Mouse (Mus musculus) brain, embryonic 14.5 days (tissue): Measurements from ENCODE around the gene Chtf18.

Experiments used
- CTCF ChIP-seq: fragments of 200-500 bp; IDR thresholded peaks from 2 replicates; pipeline ENCODE4 v1.5.1; 2012; ENCODE audit warnings: inconsistent platforms, mild to moderate bottlenecking, moderate library complexity, borderline replicate concordance; ENCODE audit not compliant: insufficient read depth, insufficient read length; ENCODE audit errors: extremely low read depth
- POLR2A ChIP-seq: fragments of 200-500 bp; IDR thresholded peaks from 2 replicates; pipeline ENCODE4 v1.6.1; 2012; ENCODE audit warnings: mild to moderate bottlenecking, inconsistent platforms, borderline replicate concordance; ENCODE audit not compliant: poor library complexity, insufficient read depth, insufficient read length, severe bottlenecking; ENCODE audit errors: extremely low read depth

DNA sequence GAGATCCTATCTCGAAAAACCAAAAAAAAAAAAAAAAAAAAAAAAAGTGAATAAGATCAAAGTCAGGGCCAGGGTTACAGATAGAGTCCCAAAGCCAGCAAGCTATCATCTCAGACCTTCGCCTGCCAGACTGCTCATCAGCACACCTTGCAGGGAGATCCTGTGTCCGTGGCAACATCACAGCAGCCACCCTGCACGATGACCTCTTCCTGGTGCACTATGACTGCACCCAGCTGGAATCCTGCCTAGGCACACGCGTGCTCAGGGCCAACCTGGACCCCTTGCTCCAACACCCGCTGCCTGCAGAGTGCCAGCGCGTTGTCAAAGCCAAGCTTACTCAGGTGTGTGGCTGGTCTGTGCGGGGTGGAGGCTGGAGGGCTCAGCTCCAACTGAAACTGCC, 17.1 kb upstream of the Chtf18 start:
- TF ChIP-seq CTCF, result no peak
- no peak for TF ChIP-seq POLR2A
